Comparison of ENCODE assay signal across 8 mouse cellular contexts in the genomic region with DNA sequence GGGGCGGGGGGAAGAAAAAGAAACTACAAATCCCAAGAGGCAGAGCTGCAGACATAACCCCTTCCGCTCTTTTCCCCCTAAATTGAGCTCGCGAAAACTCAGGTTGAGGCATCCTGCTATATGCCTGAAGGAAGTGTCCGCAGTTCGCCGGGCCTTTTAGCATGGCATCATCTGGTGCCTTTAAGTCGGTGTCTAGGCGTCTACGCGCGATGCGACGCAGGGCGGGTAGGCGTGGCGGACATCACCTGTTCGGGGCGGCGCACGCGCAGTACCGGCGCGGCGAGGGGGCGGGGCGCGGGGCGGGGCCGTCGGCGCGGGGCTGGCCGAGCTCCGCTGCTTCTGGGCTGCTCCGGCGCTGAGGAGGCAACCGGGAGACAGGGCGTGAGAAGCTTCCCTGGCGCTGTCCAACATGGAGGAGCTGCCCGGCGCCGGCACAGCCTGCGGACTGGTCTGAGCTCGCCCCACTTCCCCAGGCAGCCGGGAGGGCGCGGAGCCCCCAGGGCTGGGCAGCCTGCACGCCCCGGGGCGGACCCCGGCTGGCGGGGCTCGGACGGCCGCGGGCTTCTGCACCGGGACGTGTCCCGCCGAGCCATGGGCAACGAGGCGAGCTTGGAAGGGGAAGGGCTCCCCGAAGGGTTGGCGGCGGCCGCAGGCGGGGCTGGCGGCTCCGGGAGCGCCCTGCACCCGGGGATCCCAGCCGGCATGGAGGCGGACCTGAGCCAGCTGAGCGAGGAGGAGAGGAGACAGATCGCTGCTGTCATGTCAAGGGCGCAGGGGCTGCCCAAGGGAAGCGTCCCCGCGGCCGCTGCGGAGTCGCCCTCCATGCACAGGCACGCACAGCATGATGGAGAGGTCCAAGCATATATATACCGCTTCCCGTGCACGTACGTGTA. TPM values are rescaled to one million over a fixed set of nuclear protein-coding genes. Genes with fewer than 3 reads are reported as not detected.
DNase-seq lines count a peak whose midpoint lies in the region; ATAC-seq and TF ChIP-seq lines count a peak whose summit lies in the region.

A gene (plus strand): TSS at position 288 of the 893 bp plus-strand sequence.

- H3K9ac ChIP-seq in forebrain, embryonic 13.5 days = peak within 1 kb of the TSS; percentile 85
- 0 out of 2 replicates have a peak within 1 kb of the TSS, but pooled peaks have one; percentile 20 for H3K9ac ChIP-seq in heart, postnatal 0 days (replicated peaks; ENCODE audit: low read depth, low read length)
- no peak within 1 kb of the TSS for H3K9ac ChIP-seq in liver, embryonic 11.5 days (ENCODE audit: low read depth, low read length)
- H3K9ac ChIP-seq in neural tube, embryonic 11.5 days (ENCODE audit: low read length) = peak within 1 kb of the TSS; percentile 82

- under 1% methylated on average over 89 of the region's 89 CpGs for WGBS in forebrain, embryonic 13.5 days
- under 1% methylated on average over 81 of the region's 89 CpGs for WGBS in heart, postnatal 0 days
- 1% methylated on average over 80 of the region's 89 CpGs for WGBS in liver, embryonic 11.5 days
- under 1% methylated on average over 83 of the region's 89 CpGs for WGBS in neural tube, embryonic 11.5 days

- peak within 1 kb of the TSS; percentile 69 for H3K4me2 ChIP-seq in forebrain, embryonic 13.5 days
- H3K4me2 ChIP-seq in heart, postnatal 0 days (ENCODE audit: low read depth, low read length) = peak within 1 kb of the TSS; percentile 92
- H3K4me2 ChIP-seq in liver, embryonic 11.5 days = peak within 1 kb of the TSS; percentile 88
- peak within 1 kb of the TSS; percentile 60 for H3K4me2 ChIP-seq in neural tube, embryonic 11.5 days (ENCODE audit: low read depth)

- H3K4me3 ChIP-seq in forebrain, embryonic 13.5 days = peak within 1 kb of the TSS; percentile 81
- peak within 1 kb of the TSS; percentile 64 for H3K4me3 ChIP-seq in heart, postnatal 0 days (ENCODE audit: low read depth, low read length)
- H3K4me3 ChIP-seq in liver, embryonic 11.5 days (ENCODE audit: low read depth, low read length) = peak within 1 kb of the TSS; percentile 62
- peak within 1 kb of the TSS; percentile 79 for H3K4me3 ChIP-seq in neural tube, embryonic 11.5 days (ENCODE audit: low read depth, low read length)

- H3K9me3 ChIP-seq in forebrain, embryonic 13.5 days (replicated peaks) = no peaks in the 10 kb centered on the region
- no peaks in the 10 kb centered on the region for H3K9me3 ChIP-seq in heart, postnatal 0 days (replicated peaks; ENCODE audit: control insufficient read depth, low read length)
- no peaks in the 10 kb centered on the region for H3K9me3 ChIP-seq in liver, embryonic 11.5 days (ENCODE audit: control insufficient read depth, low read length)
- no peaks in the 10 kb centered on the region for H3K9me3 ChIP-seq in neural tube, embryonic 11.5 days (ENCODE audit: control insufficient read depth, low read length)

- no peaks in the 10 kb centered on the region for H3K27me3 ChIP-seq in forebrain, embryonic 13.5 days
- H3K27me3 ChIP-seq in heart, postnatal 0 days (ENCODE audit: control insufficient read depth, insufficient read depth, low read length) = no peaks in the 10 kb centered on the region
- H3K27me3 ChIP-seq in liver, embryonic 11.5 days (replicated peaks; ENCODE audit: control insufficient read depth, insufficient read depth, low read length) = peaks cover 5% of the 10 kb centered on the region; the same call in 1 of the 2 replicates
- H3K27me3 ChIP-seq in neural tube, embryonic 11.5 days (ENCODE audit: control insufficient read depth, insufficient read depth, low read length) = no peaks in the 10 kb centered on the region

- ATAC-seq in forebrain, embryonic 13.5 days = peak; percentile 97
- peak; percentile 97 for ATAC-seq in heart, postnatal 0 days (ENCODE audit: insufficient read depth, low read depth)
- peak; percentile 98 for ATAC-seq in liver, embryonic 11.5 days (replicated peaks; ENCODE audit: low FRiP score)
- ATAC-seq in neural tube, embryonic 11.5 days (ENCODE audit: insufficient read depth, low FRiP score, low TSS enrichment) = peak; percentile 97

- peaks cover 5% of the 10 kb centered on the region; the same call in 1 of the 2 replicates for H3K4me1 ChIP-seq in forebrain, embryonic 13.5 days
- 0 out of 2 replicates have a peak, but pooled peaks cover 7% of the 10 kb centered on the region for H3K4me1 ChIP-seq in heart, postnatal 0 days (ENCODE audit: control insufficient read depth, insufficient read depth)
- no peaks in the 10 kb centered on the region for H3K4me1 ChIP-seq in liver, embryonic 11.5 days (replicated peaks; ENCODE audit: control insufficient read depth, insufficient read depth, low read length)
- no peaks in the 10 kb centered on the region; the same call in 1 of the 2 replicates for H3K4me1 ChIP-seq in neural tube, embryonic 11.5 days (ENCODE audit: control insufficient read depth, insufficient read depth, low read length)

- H3K27ac ChIP-seq in forebrain, embryonic 13.5 days = peak within 1 kb of the TSS; percentile 97
- H3K27ac ChIP-seq in heart, postnatal 0 days (ENCODE audit: low read depth) = no peak within 1 kb of the TSS
- H3K27ac ChIP-seq in liver, embryonic 11.5 days (ENCODE audit: low read depth, low read length) = peak within 1 kb of the TSS; percentile 32
- peak within 1 kb of the TSS; percentile 96 for H3K27ac ChIP-seq in neural tube, embryonic 11.5 days (ENCODE audit: low read depth, low read length)

- TF ChIP-seq EP300 in heart, postnatal 0 days (IDR thresholded peaks at IDR 0.05; ENCODE audit: low read depth) = no peak

- TF ChIP-seq CTCF in heart, postnatal 0 days (IDR thresholded peaks at IDR 0.05; ENCODE audit: low read depth) = no peak

- H3K36me3 ChIP-seq in forebrain, embryonic 13.5 days (ENCODE audit: poor library complexity, severe bottlenecking) = no peaks in the 10 kb centered on the region
- H3K36me3 ChIP-seq in heart, postnatal 0 days (replicated peaks; ENCODE audit: control insufficient read depth, insufficient read depth, low read length) = no peaks in the 10 kb centered on the region
- H3K36me3 ChIP-seq in liver, embryonic 11.5 days (ENCODE audit: control insufficient read depth, insufficient read depth, low read length) = no peaks in the 10 kb centered on the region
- H3K36me3 ChIP-seq in neural tube, embryonic 11.5 days (ENCODE audit: control insufficient read depth, insufficient read depth, low read length) = no peaks in the 10 kb centered on the region

- DNase-seq in spleen, postnatal 4 days (ENCODE audit: low spot score in 2 of 2) = peak; percentile 20 to 66
- no peak for DNase-seq in spleen, adult 18-20 months
- peak; percentile 60 for DNase-seq in heart, postnatal 0 days (ENCODE audit: low spot score)
- DNase-seq in kidney, postnatal 25 days = peak; percentile 78 to 92
- DNase-seq in liver, embryonic 11.5 days (ENCODE audit: low spot score) = peak; percentile 86
- peak; percentile 90 for DNase-seq in neural tube, embryonic 11.5 days (ENCODE audit: low spot score)
- DNase-seq in thymus, postnatal 0 days (ENCODE audit: low spot score) = peak; percentile 35

RNA-seq across cellular contexts. Expression of the gene that starts here (rescaled TPM):
- 3.8 and 4.8 TPM in 2 replicates for polyA plus RNA-seq in forebrain, embryonic 13.5 days (2015; fragmentation: Nextera tagmentation; extraction: Ambion mirVana)
- 0.04 and 0.23 TPM in 2 replicates for total RNA-seq in heart, postnatal 0 days (2014; rRNA removed; ENCODE audit: low replicate concordance)
- 0.04 and 0.08 TPM in 2 replicates for polyA plus RNA-seq in heart, postnatal 0 days (2015; fragmentation: Nextera tagmentation; extraction: Ambion mirVana)
- polyA plus RNA-seq in liver, embryonic 11.5 days (2014; fragmentation: Nextera tagmentation; extraction: Ambion mirVana) = 0.16 and 0.18 TPM in 2 replicates
- polyA plus RNA-seq in neural tube, embryonic 11.5 days (2014; fragmentation: Nextera tagmentation; extraction: Ambion mirVana) = 2.8 and 3.6 TPM in 2 replicates
- polyA plus RNA-seq in thymus, postnatal 0 days (2015; fragmentation: Nextera tagmentation; extraction: Ambion mirVana) = 0.44 and 0.51 TPM in 2 replicates

Comparison
In these comparisons a context has a peak if more than half of its experiments do, and no peak if none do; other contexts are left out.
1. DNase-seq: peak in spleen, postnatal 4 days (2 of 2), kidney, postnatal 25 days (2 of 2) and neural tube, embryonic 11.5 days (single experiment); none in spleen, adult 18-20 months (0 of 2).
2. Peak in DNase-seq, ATAC-seq, H3K4me3 ChIP-seq, H3K9ac ChIP-seq and H3K4me2 ChIP-seq in heart, postnatal 0 days; RNA of the gene not detected or under 1 TPM.
3. Peak in DNase-seq, ATAC-seq, H3K4me3 ChIP-seq, H3K27ac ChIP-seq and H3K4me2 ChIP-seq in liver, embryonic 11.5 days; RNA of the gene not detected or under 1 TPM.
4. Peak in DNase-seq in thymus, postnatal 0 days; RNA of the gene not detected or under 1 TPM.
5. Peak in every context shown above with its lines, with median percentiles within 50 percentile points of each other: ATAC-seq, H3K4me2 ChIP-seq and H3K4me3 ChIP-seq.